Mouse (Mus musculus) cerebellum, adult 2 months (tissue): Measurements from ENCODE around the gene Gm20403.

Experiments
- CTCF ChIP-seq: fragments of 200-500 bp; IDR thresholded peaks from 2 replicates; pipeline ENCODE4 v1.5.1; 2011; ENCODE audit warnings: low read depth, mild to moderate bottlenecking, control low read depth, low read length, moderate library complexity, borderline replicate concordance; ENCODE audit not compliant: insufficient read depth
- POLR2A ChIP-seq: fragments of 200-500 bp; IDR thresholded peaks from 2 replicates; pipeline ENCODE4 v1.6.1; 2011; ENCODE audit warnings: low read length, control low read depth, borderline replicate concordance; ENCODE audit not compliant: insufficient read depth

- TF ChIP-seq CTCF (no peak), POLR2A (no peak)
Measured at GRCm38 (mm10) chr12:54995965-54996364, 9.6 kb upstream of the Gm20403 start.
